Mouse (Mus musculus) MEL (cell line): ENCODE measurements around the gene Cnot8. TPM values are rescaled to one million over a fixed set of nuclear protein-coding genes. Genes with fewer than 3 reads are reported as not detected.

Experiments used
- DNase-seq: peaks from one replicate; pipeline ENCODE4 v3.0.0; 2011; ENCODE audit warnings: low read depth, low spot score
- H3K27ac ChIP-seq: 2 replicates; pipeline ENCODE4 v1.5.1; 2012; ENCODE audit warnings: low read depth, mild to moderate bottlenecking, control low read depth, low read length, moderate library complexity; ENCODE audit not compliant: control insufficient read depth
- H3K27me3 ChIP-seq, 2 experiments: fragments of 150-350 bp in 1 of 2; sonication (generic) in 1 of 2; 2 replicates each; pipeline ENCODE4 v1.6.1; 2012; ENCODE audit warnings: low read length in 2 of 2, mild to moderate bottlenecking in 2 of 2, improper control_type of control experiment in 1 of 2, moderate library complexity in 1 of 2; ENCODE audit not compliant: insufficient read depth in 2 of 2, control insufficient read depth in 1 of 2
- H3K36me3 ChIP-seq, 2 experiments: 2 replicates each; pipeline ENCODE4 v1.6.1; 2012 to 2014; ENCODE audit warnings: low read length in 2 of 2, improper control_type of control experiment in 1 of 2, inconsistent platforms in 1 of 2, mild to moderate bottlenecking in 1 of 2; ENCODE audit not compliant: insufficient read depth in 2 of 2, control insufficient read depth in 1 of 2
- H3K4me1 ChIP-seq, 2 experiments: fragments of 150-350 bp in 1 of 2; sonication (generic) in 1 of 2; 2 replicates each; pipeline ENCODE4 v1.6.1; 2012; ENCODE audit warnings: low read length in 2 of 2, improper control_type of control experiment in 1 of 2, mild to moderate bottlenecking in 1 of 2; ENCODE audit not compliant: insufficient read depth in 2 of 2, control insufficient read depth in 1 of 2
- H3K4me3 ChIP-seq, 2 experiments: fragments of 150-350 bp in 1 of 2; sonication (generic) in 1 of 2; 2 replicates each; pipeline ENCODE4 v1.5.1; 2012; ENCODE audit warnings: low read depth in 2 of 2, low read length in 2 of 2, mild to moderate bottlenecking in 2 of 2, moderate library complexity in 2 of 2, control low read depth in 1 of 2, improper control_type of control experiment in 1 of 2; ENCODE audit not compliant: control insufficient read depth in 1 of 2, insufficient read depth in 1 of 2
- H3K79me2 ChIP-seq: 2 replicates; pipeline ENCODE4 v1.6.1; 2012; ENCODE audit warnings: mild to moderate bottlenecking, low read length, moderate library complexity; ENCODE audit not compliant: control insufficient read depth, poor library complexity, insufficient read depth
- H3K9ac ChIP-seq: 2 replicates; pipeline ENCODE4 v1.6.1; 2012; ENCODE audit warnings: low read depth, mild to moderate bottlenecking, control low read depth, low read length, moderate library complexity; ENCODE audit not compliant: control insufficient read depth, poor library complexity, severe bottlenecking
- H3K9me3 ChIP-seq: fragments of 150-350 bp; sonication (generic); replicated peaks from 2 replicates; pipeline ENCODE4 v1.6.1; 2012; ENCODE audit warnings: mild to moderate bottlenecking, low read length, improper control_type of control experiment, moderate library complexity; ENCODE audit not compliant: insufficient read depth
- BHLHE40 ChIP-seq: IDR thresholded peaks from 2 replicates; pipeline ENCODE4 v1.6.1; 2012; ENCODE audit warnings: low read depth, mild to moderate bottlenecking, inconsistent platforms, low read length, improper control_type of control experiment, borderline replicate concordance
- E2F4 ChIP-seq: IDR thresholded peaks from 2 replicates; pipeline ENCODE4 v1.6.1; 2011; ENCODE audit warnings: low read depth, low read length, improper control_type of control experiment, borderline replicate concordance
- ELF1 ChIP-seq: IDR thresholded peaks from 2 replicates; pipeline ENCODE4 v1.6.1; 2014; ENCODE audit warnings: low read depth, mild to moderate bottlenecking, inconsistent platforms, low read length, improper control_type of control experiment, moderate library complexity
- EP300 ChIP-seq, 2 experiments: IDR thresholded peaks; 2 replicates each; pipeline ENCODE4 v1.6.1; 2011; ENCODE audit warnings: improper control_type of control experiment in 2 of 2, low read length in 2 of 2, low read depth in 1 of 2, mild to moderate bottlenecking in 1 of 2
- ETS1 ChIP-seq: IDR thresholded peaks from 2 replicates; pipeline ENCODE4 v1.6.1; 2012; ENCODE audit warnings: low read depth, mild to moderate bottlenecking, inconsistent platforms, low read length, improper control_type of control experiment, moderate library complexity
- GABPA ChIP-seq: IDR thresholded peaks from 2 replicates; pipeline ENCODE4 v1.6.1; 2012; ENCODE audit warnings: low read depth, mild to moderate bottlenecking, inconsistent platforms, low read length, improper control_type of control experiment, moderate library complexity
- HCFC1 ChIP-seq: IDR thresholded peaks from 2 replicates; pipeline ENCODE4 v1.6.1; 2012; ENCODE audit warnings: low read depth, mild to moderate bottlenecking, inconsistent platforms, low read length, improper control_type of control experiment, moderate library complexity
- JUND ChIP-seq: IDR thresholded peaks from 2 replicates; pipeline ENCODE4 v1.6.1; 2011; ENCODE audit warnings: low read depth, mild to moderate bottlenecking, improper control_type of control experiment, low read length
- KAT2A ChIP-seq: conservative IDR thresholded peaks from 2 replicates; pipeline ENCODE4 v1.6.1; 2012; ENCODE audit warnings: low read depth, low read length, improper control_type of control experiment, inconsistent platforms
- MAFK ChIP-seq: IDR thresholded peaks from 2 replicates; pipeline ENCODE4 v1.6.1; 2011; ENCODE audit warnings: low read depth, mild to moderate bottlenecking, low read length, improper control_type of control experiment, borderline replicate concordance
- MAX ChIP-seq: IDR thresholded peaks from 2 replicates; pipeline ENCODE4 v1.6.1; 2011; ENCODE audit warnings: low read length, improper control_type of control experiment
- MAZ ChIP-seq: IDR thresholded peaks from 2 replicates; pipeline ENCODE4 v1.6.1; 2012; ENCODE audit warnings: low read depth, mild to moderate bottlenecking, inconsistent platforms, low read length, improper control_type of control experiment
- MEF2A ChIP-seq: IDR thresholded peaks from 2 replicates; pipeline ENCODE4 v1.6.1; 2014; ENCODE audit warnings: low read depth, mild to moderate bottlenecking, inconsistent platforms, low read length, improper control_type of control experiment; ENCODE audit not compliant: poor library complexity, insufficient replicate concordance, severe bottlenecking; ENCODE audit errors: extremely low read depth
- MXI1 ChIP-seq: IDR thresholded peaks from 2 replicates; pipeline ENCODE4 v1.6.1; 2011; ENCODE audit warnings: mild to moderate bottlenecking, low read depth, low read length, improper control_type of control experiment
- MYC ChIP-seq: IDR thresholded peaks from 2 replicates; pipeline ENCODE4 v1.6.1; 2011; ENCODE audit warnings: low read depth, mild to moderate bottlenecking, low read length, improper control_type of control experiment, moderate library complexity
- NELFE ChIP-seq: IDR thresholded peaks from 2 replicates; pipeline ENCODE4 v1.6.1; 2011; ENCODE audit warnings: low read depth, low read length, improper control_type of control experiment
- NRF1 ChIP-seq: IDR thresholded peaks from 2 replicates; pipeline ENCODE4 v1.6.1; 2014; ENCODE audit warnings: low read depth, mild to moderate bottlenecking, inconsistent platforms, low read length, improper control_type of control experiment, moderate library complexity; ENCODE audit not compliant: poor library complexity, insufficient read depth, severe bottlenecking
- POLR2A ChIP-seq, 2 experiments: IDR thresholded peaks; 2 replicates each; pipeline ENCODE4 v1.6.1; 2011 to 2012; ENCODE audit warnings: low read length in 2 of 2, mild to moderate bottlenecking in 2 of 2, control low read depth in 1 of 2, improper control_type of control experiment in 1 of 2, low read depth in 1 of 2, moderate library complexity in 1 of 2; ENCODE audit not compliant: control insufficient read depth in 1 of 2, insufficient read depth in 1 of 2, poor library complexity in 1 of 2
- POLR2AphosphoS2 ChIP-seq: IDR thresholded peaks from 2 replicates; pipeline ENCODE4 v1.6.1; 2011; ENCODE audit warnings: low read length, improper control_type of control experiment
- POLR2AphosphoS5 ChIP-seq: IDR thresholded peaks from 2 replicates; pipeline ENCODE4 v1.6.1; 2012; ENCODE audit warnings: low read depth, borderline replicate concordance, mild to moderate bottlenecking, inconsistent platforms, low read length, moderate library complexity, mixed read lengths
- RAD21 ChIP-seq: IDR thresholded peaks from 2 replicates; pipeline ENCODE4 v1.6.1; 2011; ENCODE audit warnings: mild to moderate bottlenecking, low read depth, low read length, improper control_type of control experiment
- RCOR1 ChIP-seq: IDR thresholded peaks from 2 replicates; pipeline ENCODE4 v1.6.1; 2012; ENCODE audit warnings: low read depth, mild to moderate bottlenecking, inconsistent platforms, low read length, improper control_type of control experiment
- SIN3A ChIP-seq: IDR thresholded peaks from 2 replicates; pipeline ENCODE4 v1.6.1; 2012; ENCODE audit warnings: low read length, improper control_type of control experiment, inconsistent platforms
- TBP ChIP-seq: IDR thresholded peaks from 2 replicates; pipeline ENCODE4 v1.8.0; 2011; ENCODE audit warnings: low read depth, low read length, improper control_type of control experiment
- TCF12 ChIP-seq: IDR thresholded peaks from 2 replicates; pipeline ENCODE4 v1.6.1; 2014; ENCODE audit warnings: low read depth, mild to moderate bottlenecking, inconsistent platforms, low read length, improper control_type of control experiment, moderate library complexity
- UBTF ChIP-seq: IDR thresholded peaks from 2 replicates; pipeline ENCODE4 v1.6.1; 2012; ENCODE audit warnings: low read depth, mild to moderate bottlenecking, inconsistent platforms, low read length, improper control_type of control experiment, moderate library complexity, borderline replicate concordance; ENCODE audit not compliant: insufficient read depth
- USF1 ChIP-seq: IDR thresholded peaks from 2 replicates; pipeline ENCODE4 v1.6.1; 2014; ENCODE audit warnings: low read depth, mild to moderate bottlenecking, inconsistent platforms, low read length, improper control_type of control experiment, moderate library complexity
- USF2 ChIP-seq, 2 experiments: IDR thresholded peaks; 2 replicates each; pipeline ENCODE4 v1.6.1; 2011 to 2012; ENCODE audit warnings: improper control_type of control experiment in 2 of 2, low read length in 2 of 2, borderline replicate concordance in 1 of 2, inconsistent platforms in 1 of 2, low read depth in 1 of 2, mild to moderate bottlenecking in 1 of 2; ENCODE audit not compliant: insufficient read depth in 1 of 2
- ZC3H11A ChIP-seq: IDR thresholded peaks from 2 replicates; pipeline ENCODE4 v1.6.1; 2012; ENCODE audit warnings: low read depth, mild to moderate bottlenecking, inconsistent platforms, low read length, improper control_type of control experiment
- ZKSCAN1 ChIP-seq: IDR thresholded peaks from 2 replicates; pipeline ENCODE4 v1.6.1; 2012; ENCODE audit warnings: low read depth, mild to moderate bottlenecking, inconsistent platforms, low read length, improper control_type of control experiment, moderate library complexity
- ZMIZ1 ChIP-seq: IDR thresholded peaks from 2 replicates; pipeline ENCODE4 v1.6.1; 2012; ENCODE audit warnings: low read depth, mild to moderate bottlenecking, inconsistent platforms, low read length, improper control_type of control experiment, moderate library complexity
- ZNF384 ChIP-seq: IDR thresholded peaks from 2 replicates; pipeline ENCODE4 v1.6.1; 2012; ENCODE audit warnings: low read depth, mild to moderate bottlenecking, inconsistent platforms, low read length, improper control_type of control experiment
- polyA plus RNA-seq, 2 experiments: library from polyadenylated mRNA; stranded (reverse) in 1 of 2; unstranded in 1 of 2; fragments of >175 nt in 1 of 2; fragments of >200 nt in 1 of 2; gene quantifications; 2 replicates each; pipeline versions ENCODE4 v1.2.1 to v1.2.4; 2012; ENCODE audit warnings: low replicate concordance in 2 of 2, low read depth in 1 of 2; ENCODE audit not compliant: insufficient read length in 2 of 2, insufficient read depth in 1 of 2, missing spikeins in 1 of 2
- total RNA-seq: library from RNA; depleted of rRNA; stranded (reverse); fragments of 300-350 nt; gene quantifications from 2 replicates; pipeline ENCODE4 v1.2.3, GENCODE M21; 2012; rRNA removed

Cnot8 gene
- total RNA-seq = 70.3 and 73.3 TPM in 2 replicates
- 10 to 100 TPM in 1 of 2 experiments, not detected in 1; 52.9 TPM for polyA plus RNA-seq

- Histone ChIP-seq H3K79me2 (peaks cover 50% of the 10 kb centered on the region), H3K9me3 (no peaks in the 10 kb centered on the region), H3K27me3 (no peaks in the 10 kb centered on the region), H3K9ac (peak within 1 kb of the TSS; percentile 92), H3K4me1 (peaks cover 9 to 21% of the 10 kb centered on the region in 2 experiments), H3K36me3 (peaks cover 0 to 19% of the 10 kb centered on the region in 2 experiments; a peak in 2 of 4 replicates), H3K27ac (peak within 1 kb of the TSS; percentile 93)
- peak; percentile 100 for DNase-seq
- TF ChIP-seq POLR2AphosphoS2 (peak; percentile 98), POLR2A (IDR thresholded peaks at IDR 0.05; ENCODE audit: control insufficient read depth in 1 of 2, insufficient read depth in 1 of 2, low read depth in 1 of 2, low read length in 2 of 2, poor library complexity in 1 of 2) (peak; percentile 84 to 96), NRF1 (peak; percentile 95; the same call in 1 of the 2 replicates), RCOR1 (0 out of 2 replicates have a peak, but pooled peaks have one; percentile 40), RAD21 (no peak), MAX (peak; percentile 86), USF1 (0 out of 2 replicates have a peak, but pooled peaks have one; percentile 49), NELFE (peak; percentile 95), UBTF (peak; percentile 77; the same call in 1 of the 2 replicates), KAT2A (peak; percentile 84), TCF12 (peak; percentile 76), GABPA (peak; percentile 57; the same call in 1 of the 2 replicates), MAZ (peak; percentile 60; the same call in 1 of the 2 replicates), ZC3H11A (no peak), MYC (peak; percentile 68; the same call in 1 of the 2 replicates), TBP (peak; percentile 81; the same call in 1 of the 2 replicates), ZNF384 (peak; percentile 43; the same call in 1 of the 2 replicates), USF2 (IDR thresholded peaks at IDR 0.05; ENCODE audit: borderline replicate concordance in 1 of 2, insufficient read depth in 1 of 2, low read depth in 1 of 2, low read length in 2 of 2) (no peak), SIN3A (peak; percentile 79), MAFK (no peak), HCFC1 (peak; percentile 91), ETS1 (peak; percentile 68), ELF1 (peak; percentile 90), ZKSCAN1 (no peak), BHLHE40 (no peak), POLR2AphosphoS5 (peak; percentile 88; the same call in 1 of the 2 replicates), MEF2A (0 out of 2 replicates have a peak, but pooled peaks have one; percentile 54), EP300 (IDR thresholded peaks at IDR 0.05; ENCODE audit: low read depth in 1 of 2, low read length in 2 of 2) (no peak; a peak in 1 of 4 replicates), ZMIZ1 (peak; percentile 96), JUND (no peak), MXI1 (peak; percentile 81), E2F4 (no peak)
- TF ChIP-seq, all 39 proteins: peak for 23
- H3K4me3 ChIP-seq = peak within 1 kb of the TSS; percentile 74 to 87
These were observed at the start of gene Cnot8 for GRCm38 (mm10) chr11:58103697-58104306. Cnot8 (plus strand) TSS chr11:58104153.
